Mouse (Mus musculus): ENCODE data around the gene Slc29a1. TPM values are rescaled to one million over a fixed set of nuclear protein-coding genes. Genes with fewer than 3 reads are reported as not detected.

The Slc29a1 gene
- polyA plus RNA-seq (2015; fragmentation: Nextera tagmentation; extraction: Ambion mirVana), result 42.8 and 77.5 TPM in 2 replicates

DNA sequence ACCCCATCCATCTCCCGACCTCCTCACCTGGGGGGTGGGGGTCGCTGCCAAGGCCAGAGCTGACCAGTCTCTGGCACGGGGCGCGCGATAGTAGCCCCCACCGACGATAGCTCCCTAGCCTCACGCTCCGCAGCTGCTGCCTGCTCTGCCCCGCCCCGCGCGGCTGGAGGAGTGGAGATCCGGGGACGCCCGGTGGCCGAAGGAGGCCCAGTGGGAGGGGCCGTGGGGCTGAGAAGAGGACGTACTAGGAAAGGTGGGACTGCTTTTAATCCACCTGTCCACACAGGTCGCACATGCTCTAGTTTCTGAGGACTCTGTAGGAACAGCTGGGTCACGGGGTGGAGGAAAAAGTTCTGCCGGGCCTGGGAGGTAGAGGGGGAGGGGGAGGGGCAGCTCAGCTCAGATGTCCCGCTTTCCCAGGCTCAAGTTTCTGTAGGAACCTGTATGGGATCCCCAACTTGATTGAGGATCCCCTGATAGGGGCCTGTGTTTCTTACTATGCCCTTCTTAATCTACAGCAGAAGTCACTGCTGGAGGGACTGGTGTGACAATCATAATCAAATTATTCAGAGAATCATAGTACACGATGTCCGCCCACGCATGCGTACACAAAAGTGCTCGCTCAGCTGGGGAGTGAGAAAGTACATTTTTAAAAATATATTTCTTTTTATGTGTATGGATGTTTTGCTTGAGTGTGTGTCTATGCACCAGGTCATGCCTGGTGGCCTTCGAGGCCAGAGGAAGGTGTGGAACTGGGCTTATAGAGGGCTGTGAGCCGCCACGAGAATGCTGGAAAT, at the start of gene Slc29a1:
Slc29a1 (minus strand) TSS at position 161 of the 797 bp plus-strand sequence.
- 18% methylated on average over 32 of the region's 32 CpGs for WGBS
- no peaks in the 10 kb centered on the region for H3K36me3 ChIP-seq

DNA sequence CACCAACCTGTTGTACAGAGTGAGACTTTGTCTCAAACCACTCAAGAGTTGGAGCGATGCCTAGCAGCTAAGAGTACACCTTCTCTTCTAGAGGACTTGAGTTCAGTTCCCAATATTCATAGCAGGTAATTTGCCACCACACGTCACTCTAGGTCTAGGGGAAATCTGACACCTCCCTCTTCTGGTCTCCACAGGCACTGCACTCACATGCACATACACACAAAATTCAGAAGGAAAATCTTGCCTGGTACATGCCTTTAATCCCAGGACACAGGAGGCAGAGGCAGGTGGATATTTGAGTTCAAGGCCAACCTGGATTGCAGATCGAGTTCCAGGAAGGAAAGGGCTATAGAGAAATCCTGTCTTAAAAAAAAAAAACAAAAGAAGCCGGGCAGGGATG, 44.8 kb upstream of the Slc29a1 start:
- ATAC-seq (ENCODE audit: low FRiP score), result no peak
- no peak overlapping the region for H3K4me2 ChIP-seq

More for the DNA sequence above, at the start of gene Slc29a1:
- Histone ChIP-seq H3K9me3 (replicated peaks) (no peaks in the 10 kb centered on the region), H3K4me3 (replicated peaks) (peak within 1 kb of the TSS; percentile 25), H3K9ac (replicated peaks) (peak within 1 kb of the TSS; percentile 5; the same call in 1 of the 2 replicates), H3K27me3 (replicated peaks) (peaks cover 30% of the 10 kb centered on the region), H3K4me1 (peaks cover 36% of the 10 kb centered on the region), H3K4me2 (peak within 1 kb of the TSS; percentile 59), H3K27ac (replicated peaks) (no peak within 1 kb of the TSS)
- no peak for ATAC-seq (ENCODE audit: low FRiP score)

DNA sequence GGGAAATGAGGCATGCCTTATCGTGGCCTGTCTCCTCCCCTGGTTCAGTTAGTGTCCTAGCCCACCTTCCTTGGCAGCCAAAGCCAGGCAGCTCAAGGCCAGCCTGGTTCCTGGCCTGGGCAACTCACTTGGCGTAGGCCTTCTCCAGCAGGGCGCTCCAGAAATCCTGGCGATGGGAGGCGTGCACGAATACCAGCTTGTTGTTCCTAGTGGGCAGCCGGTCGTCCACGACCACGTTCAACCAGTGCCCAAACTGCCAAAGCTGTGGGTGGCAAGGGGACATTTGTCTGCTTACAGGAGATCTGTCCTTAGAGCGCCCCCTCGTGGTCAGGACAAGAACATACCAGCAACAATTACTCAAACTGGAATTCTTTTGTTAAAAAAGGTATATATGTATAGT, 43.3 kb upstream of the Slc29a1 start:
- Histone ChIP-seq H3K36me3 (no peaks in the 10 kb centered on the region), H3K4me1 (0 out of 2 replicates have a peak, but pooled peaks cover 4% of the 10 kb centered on the region), H3K27ac (replicated peaks) (no peak overlapping the region), H3K9me3 (replicated peaks) (no peaks in the 10 kb centered on the region), H3K4me2 (no peak overlapping the region), H3K9ac (replicated peaks) (no peak overlapping the region), H3K4me3 (replicated peaks) (no peak overlapping the region), H3K27me3 (replicated peaks) (no peaks in the 10 kb centered on the region)
- ATAC-seq (ENCODE audit: low FRiP score), result no peak
- 26% methylated on average over 12 of the region's 12 CpGs for whole genome bisulfite sequencing

More for the DNA sequence above, 44.8 kb upstream of the Slc29a1 start:
- no peaks in the 10 kb centered on the region for H3K27me3 ChIP-seq (replicated peaks)
- H3K4me1 ChIP-seq, result 0 out of 2 replicates have a peak, but pooled peaks cover 4% of the 10 kb centered on the region
- WGBS, result 98% methylated on average over 4 of the region's 4 CpGs
- no peak overlapping the region for H3K4me3 ChIP-seq (replicated peaks)
- no peak overlapping the region for H3K9ac ChIP-seq (replicated peaks)
- H3K9me3 ChIP-seq (replicated peaks), result no peaks in the 10 kb centered on the region
- H3K27ac ChIP-seq (replicated peaks), result no peak overlapping the region
- no peaks in the 10 kb centered on the region for H3K36me3 ChIP-seq

DNA sequence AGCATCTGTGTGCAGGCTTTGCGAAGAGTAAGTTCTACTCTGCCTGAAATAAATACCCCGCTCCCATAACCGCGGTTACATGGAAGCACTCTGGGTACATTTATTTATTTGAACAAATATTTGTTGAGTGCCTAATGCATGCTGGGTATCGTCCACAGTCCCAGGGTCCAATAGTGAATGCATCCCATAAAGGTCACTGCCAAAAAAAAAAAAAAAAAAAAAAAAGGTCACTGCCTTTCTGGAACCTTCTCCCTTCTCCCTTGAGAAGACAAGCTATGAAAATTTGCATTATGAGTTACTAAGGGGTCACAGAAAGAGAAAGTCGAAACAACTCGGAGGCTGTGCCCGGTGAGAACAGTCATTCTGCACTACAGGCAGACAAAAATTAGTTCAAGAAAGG, 42.6 kb upstream of the Slc29a1 start:
- Histone ChIP-seq H3K9me3 (replicated peaks) (no peaks in the 10 kb centered on the region), H3K27ac (replicated peaks) (no peak overlapping the region), H3K4me1 (0 out of 2 replicates have a peak, but pooled peaks cover 4% of the 10 kb centered on the region), H3K27me3 (replicated peaks) (no peaks in the 10 kb centered on the region), H3K36me3 (no peaks in the 10 kb centered on the region), H3K4me2 (no peak overlapping the region), H3K9ac (replicated peaks) (no peak overlapping the region), H3K4me3 (replicated peaks) (no peak overlapping the region)
- no peak for ATAC-seq (ENCODE audit: low FRiP score)
- 91% methylated on average over 8 of the region's 8 CpGs for WGBS

DNA sequence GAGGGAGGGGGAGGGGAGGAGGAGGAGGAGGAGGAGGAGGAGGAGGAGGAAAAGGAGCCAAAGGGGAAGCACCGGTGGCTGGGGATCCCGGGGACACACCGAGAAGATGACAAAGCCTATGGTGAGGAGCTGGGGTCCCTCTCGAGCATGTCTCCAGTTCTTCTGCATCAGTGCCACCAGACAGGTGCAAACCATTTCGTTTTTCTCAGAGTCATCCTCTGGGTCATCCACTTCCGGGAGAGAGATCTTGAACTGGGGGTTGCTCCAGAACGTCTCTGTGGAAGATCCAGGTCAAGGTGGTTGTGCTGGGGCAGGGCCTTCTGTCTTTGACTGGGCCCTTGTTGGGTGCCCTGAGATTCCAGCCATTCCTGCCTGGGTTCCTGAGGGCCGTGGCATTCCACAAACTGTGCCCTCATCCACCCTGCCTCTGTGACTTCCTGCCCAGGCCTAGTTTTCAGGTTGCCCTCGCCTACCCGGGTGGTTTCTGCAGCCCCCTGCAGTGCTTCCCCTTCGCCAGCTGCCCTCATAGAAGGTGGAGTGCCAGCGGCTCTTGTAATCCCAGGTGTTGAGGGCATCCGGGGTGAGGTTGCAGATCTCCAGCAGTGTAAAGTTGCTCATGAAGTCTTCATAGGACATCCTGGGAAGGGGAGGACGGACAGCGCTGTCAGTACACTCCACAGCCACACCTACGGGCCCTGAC, 39.3 kb upstream of the Slc29a1 start:
- Histone ChIP-seq H3K4me1 (0 out of 2 replicates have a peak, but pooled peaks cover 4% of the 10 kb centered on the region), H3K9ac (replicated peaks) (no peak overlapping the region), H3K9me3 (replicated peaks) (no peaks in the 10 kb centered on the region), H3K36me3 (no peaks in the 10 kb centered on the region), H3K27ac (replicated peaks) (no peak overlapping the region), H3K4me3 (replicated peaks) (no peak overlapping the region), H3K27me3 (replicated peaks) (no peaks in the 10 kb centered on the region), H3K4me2 (no peak overlapping the region)
- ATAC-seq (ENCODE audit: low FRiP score), result no peak
- WGBS, result 78% methylated on average over 16 of the region's 16 CpGs

DNA sequence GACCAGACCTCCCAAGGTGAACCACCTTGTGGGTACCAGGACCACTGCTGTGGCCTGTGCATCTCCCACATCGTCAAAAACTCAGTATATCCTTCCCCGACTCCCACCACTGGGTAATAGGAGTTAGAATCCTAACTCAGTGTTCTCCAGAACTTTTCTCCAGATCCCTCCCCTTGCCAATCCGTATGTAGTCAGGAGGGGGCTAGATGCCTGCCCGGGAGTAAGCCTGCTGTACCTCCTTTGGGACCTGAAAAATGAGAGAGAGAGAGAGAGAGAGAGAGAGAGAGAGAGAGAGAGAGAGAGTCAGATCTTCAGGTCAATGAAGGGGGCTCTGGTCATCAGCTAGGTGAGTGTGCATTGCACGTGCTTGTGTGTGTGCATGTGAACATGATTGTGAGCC, 34.6 kb upstream of the Slc29a1 start:
- no peak overlapping the region for H3K9ac ChIP-seq (replicated peaks)
- no peaks in the 10 kb centered on the region for H3K9me3 ChIP-seq (replicated peaks)
- H3K4me2 ChIP-seq, result no peak overlapping the region
- H3K27me3 ChIP-seq (replicated peaks), result no peaks in the 10 kb centered on the region; the same call in 1 of the 2 replicates
- no peak for ATAC-seq (ENCODE audit: low FRiP score)
- no peaks in the 10 kb centered on the region for H3K36me3 ChIP-seq
- peaks cover 12% of the 10 kb centered on the region for H3K4me1 ChIP-seq
- no peak overlapping the region for H3K4me3 ChIP-seq (replicated peaks)
- 88% methylated on average over 5 of the region's 5 CpGs for WGBS
- H3K27ac ChIP-seq (replicated peaks), result no peak overlapping the region

DNA sequence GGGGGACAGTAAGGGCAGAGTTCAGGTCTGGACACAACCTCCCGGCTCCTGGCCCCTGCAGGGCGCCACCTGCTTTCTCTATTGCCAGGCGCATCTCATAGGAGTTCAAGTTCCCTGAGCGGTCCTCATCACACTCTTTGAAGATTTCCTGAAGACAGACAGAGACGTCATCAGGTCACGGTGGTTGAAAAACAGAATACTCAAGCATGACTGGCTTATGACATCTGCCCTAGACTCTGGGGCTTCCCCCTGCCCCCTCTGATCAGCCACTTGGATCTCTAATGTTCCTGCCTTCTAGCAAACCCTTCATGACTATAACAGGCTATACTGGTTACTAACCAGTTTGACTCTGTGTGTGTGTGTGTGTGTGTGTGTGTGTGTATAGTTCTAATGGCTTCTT, 32.5 kb upstream of the Slc29a1 start:
- no peaks in the 10 kb centered on the region; the same call in 1 of the 2 replicates for H3K27me3 ChIP-seq (replicated peaks)
- H3K4me2 ChIP-seq, result no peak overlapping the region
- H3K4me1 ChIP-seq, result peaks cover 12% of the 10 kb centered on the region
- no peak overlapping the region for H3K9ac ChIP-seq (replicated peaks)
- no peaks in the 10 kb centered on the region for H3K36me3 ChIP-seq
- no peak for ATAC-seq (ENCODE audit: low FRiP score)
- no peak overlapping the region for H3K27ac ChIP-seq (replicated peaks)
- H3K4me3 ChIP-seq (replicated peaks), result no peak overlapping the region
- no peaks in the 10 kb centered on the region for H3K9me3 ChIP-seq (replicated peaks)
- 78% methylated on average over 6 of the region's 6 CpGs for WGBS

DNA sequence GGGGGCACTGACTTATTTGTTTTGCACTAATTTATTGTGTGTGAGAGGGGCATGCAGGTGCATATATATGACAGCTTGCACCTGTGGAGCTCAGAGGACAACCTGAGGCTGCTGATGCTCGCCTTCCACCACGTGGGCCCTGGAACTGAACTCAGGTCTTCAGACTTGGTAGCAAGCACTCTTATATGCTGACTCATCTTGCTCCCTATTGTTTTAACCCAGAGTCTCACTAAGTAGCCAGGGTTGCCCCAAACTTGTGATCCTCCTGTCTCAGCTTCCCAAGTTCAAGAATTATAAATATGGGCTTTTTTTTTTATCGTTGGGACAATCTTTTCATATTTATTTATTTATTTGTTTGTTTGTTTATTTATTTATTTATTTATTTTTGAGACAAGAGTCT, 31.6 kb upstream of the Slc29a1 start:
- Histone ChIP-seq H3K27ac (replicated peaks) (peak overlapping the region; percentile 85; the same call in 1 of the 2 replicates), H3K9ac (replicated peaks) (no peak overlapping the region), H3K4me3 (replicated peaks) (peak overlapping the region; percentile 42)

DNA sequence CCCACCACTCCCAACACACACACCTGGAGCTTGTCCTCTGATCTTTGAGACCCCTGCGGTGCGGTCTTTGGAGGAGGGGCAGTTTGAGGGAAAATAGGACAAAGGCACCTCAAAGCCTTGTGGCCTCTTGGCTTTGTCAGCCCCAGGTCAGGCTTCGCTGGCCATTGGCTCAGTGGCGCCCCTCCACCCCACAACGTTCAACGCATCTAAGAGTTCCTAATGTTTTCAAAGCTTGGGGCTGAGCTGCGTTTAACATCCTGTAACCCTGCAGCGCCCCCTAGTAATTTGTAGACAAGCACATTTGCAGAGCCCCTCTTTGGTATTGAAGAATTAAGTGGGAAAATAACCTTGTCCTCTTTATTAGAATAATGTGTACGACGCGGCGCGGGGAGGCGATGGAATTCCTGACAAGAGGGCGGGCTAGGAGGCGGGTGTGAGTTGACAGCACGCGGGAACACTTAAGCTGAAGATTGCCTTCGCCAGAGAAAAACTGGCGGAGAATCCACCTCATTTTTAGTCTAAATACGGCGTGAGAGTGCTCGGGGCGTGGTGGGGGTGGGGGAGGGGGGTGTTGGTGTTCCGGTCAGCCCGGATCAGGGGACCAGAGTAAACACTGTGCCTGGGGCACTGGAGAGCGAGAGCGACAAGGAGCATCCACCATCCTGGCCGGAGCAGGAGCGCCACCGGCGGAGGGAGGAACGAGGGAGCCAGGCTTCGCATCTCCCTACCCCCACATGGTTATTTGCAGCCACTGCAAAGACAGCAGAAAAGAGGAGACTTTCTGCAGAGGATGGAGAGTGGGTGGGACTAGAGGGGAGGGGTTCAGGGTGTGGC, 30.7 kb upstream of the Slc29a1 start:
- peak overlapping the region; percentile 82 for H3K4me2 ChIP-seq
- peak; percentile 90 for ATAC-seq (ENCODE audit: low FRiP score)
- peak overlapping the region; percentile 62 for H3K9ac ChIP-seq (replicated peaks)
- 3% methylated on average over 34 of the region's 34 CpGs for WGBS
- H3K9me3 ChIP-seq (replicated peaks), result no peaks in the 10 kb centered on the region
- no peaks in the 10 kb centered on the region for H3K36me3 ChIP-seq
- H3K27ac ChIP-seq (replicated peaks), result peak overlapping the region; percentile 85
- peak overlapping the region; percentile 42 for H3K4me3 ChIP-seq (replicated peaks)
- H3K4me1 ChIP-seq, result peaks cover 16% of the 10 kb centered on the region
- no peaks in the 10 kb centered on the region; the same call in 1 of the 2 replicates for H3K27me3 ChIP-seq (replicated peaks)

More for the DNA sequence above, 31.6 kb upstream of the Slc29a1 start:
- 53% methylated on average over 3 of the region's 3 CpGs for WGBS
- Histone ChIP-seq H3K9me3 (replicated peaks) (no peaks in the 10 kb centered on the region), H3K36me3 (no peaks in the 10 kb centered on the region), H3K4me1 (peaks cover 16% of the 10 kb centered on the region), H3K27me3 (replicated peaks) (no peaks in the 10 kb centered on the region; the same call in 1 of the 2 replicates), H3K4me2 (peak overlapping the region; percentile 82)
- ATAC-seq (ENCODE audit: low FRiP score), result 0 out of 2 replicates have a peak, but pooled peaks have one; percentile 4

DNA sequence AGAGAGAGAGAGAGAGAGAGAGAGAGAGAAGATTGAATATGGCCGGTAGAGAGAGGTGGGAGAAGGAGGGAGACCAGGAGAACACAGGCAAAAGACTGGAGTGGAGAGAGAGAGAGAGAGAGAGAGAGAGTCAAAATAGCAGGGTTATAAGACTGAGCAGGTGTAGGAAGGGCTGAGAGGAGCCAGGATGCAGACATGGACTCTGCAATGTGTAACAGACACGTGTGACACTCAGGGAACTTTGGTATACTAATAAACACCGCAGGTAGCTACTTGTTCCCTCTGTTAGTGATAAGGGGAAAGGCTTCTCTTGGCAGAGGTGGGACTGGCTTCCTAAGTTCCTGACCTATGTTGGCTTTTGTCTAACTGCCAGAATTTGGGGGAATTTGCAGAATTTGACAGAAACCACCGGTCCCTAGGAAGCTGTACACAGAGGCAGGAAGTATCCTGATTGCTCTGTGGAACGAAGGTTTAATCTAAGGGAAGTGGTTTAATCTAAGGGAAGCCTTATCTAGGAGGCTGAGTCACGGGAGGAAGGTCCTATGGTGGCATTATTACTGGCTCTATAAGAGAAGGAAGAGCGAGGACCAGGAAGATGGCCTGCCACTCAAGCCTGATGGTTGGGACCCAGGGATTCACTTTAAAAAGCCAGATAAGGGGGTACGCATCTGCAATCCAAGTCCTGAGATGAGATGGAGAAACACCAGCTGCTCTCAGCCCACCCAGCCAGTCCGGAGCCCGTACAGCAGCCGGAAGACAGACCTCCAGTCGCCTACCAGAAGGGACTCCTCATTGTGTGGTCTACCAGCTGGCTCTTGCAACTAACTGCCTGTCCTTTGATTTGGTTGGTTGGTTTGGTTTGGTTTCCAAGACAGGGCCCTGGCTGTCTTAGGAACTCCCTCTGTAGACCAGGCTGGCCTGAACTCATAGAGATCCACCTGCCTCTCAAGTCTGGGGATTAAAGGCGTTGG, 29.8 kb upstream of the Slc29a1 start:
- Histone ChIP-seq H3K9me3 (replicated peaks) (no peaks in the 10 kb centered on the region), H3K9ac (replicated peaks) (peak overlapping the region; percentile 62; the same call in 1 of the 2 replicates), H3K36me3 (no peaks in the 10 kb centered on the region), H3K4me3 (replicated peaks) (peak overlapping the region; percentile 42), H3K4me1 (peaks cover 16% of the 10 kb centered on the region), H3K27ac (replicated peaks) (peak overlapping the region; percentile 85), H3K4me2 (peak overlapping the region; percentile 82), H3K27me3 (replicated peaks) (no peaks in the 10 kb centered on the region; the same call in 1 of the 2 replicates)
- WGBS, result 71% methylated on average over 13 of the region's 13 CpGs
- ATAC-seq (ENCODE audit: low FRiP score), result no peak
